Mouse (Mus musculus): ENCODE measurements around the gene Slc38a6.

DNA sequence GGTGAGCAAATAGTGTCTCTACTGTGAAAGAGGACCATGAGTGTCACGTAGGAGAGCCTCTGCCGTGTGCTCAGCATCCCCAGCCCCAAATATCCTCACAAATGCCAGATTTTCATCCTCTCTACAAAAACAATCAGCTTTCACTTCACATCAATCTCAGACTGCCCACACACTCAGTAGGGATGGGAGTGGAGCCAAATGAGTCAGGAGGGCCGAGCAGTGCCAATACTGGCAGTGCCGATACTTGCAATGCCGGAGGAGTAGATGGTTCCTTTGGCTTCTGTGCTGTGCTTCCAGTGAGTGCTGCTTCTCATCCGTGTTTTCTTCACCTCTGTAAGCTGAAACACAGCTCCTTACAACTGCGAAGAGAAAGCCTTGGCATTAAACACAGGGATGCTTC, 84.6 kb downstream of the Slc38a6 start:
- TF ChIP-seq CTCF (IDR thresholded peaks at IDR 0.05; ENCODE audit: borderline replicate concordance, insufficient read depth, low read length) (no peak), POLR2A (IDR thresholded peaks at IDR 0.05; ENCODE audit: low read depth, low read length) (no peak)

Data from embryonic fibroblast, embryonic 13.5 days (primary cell).